Mouse (Mus musculus) lung, embryonic 14.5 days (tissue): ENCODE results near the gene Afg1l. TPM values are rescaled to one million over a fixed set of nuclear protein-coding genes. Genes with fewer than 3 reads are reported as not detected.

Experiments used
- ATAC-seq: fragments of 200-750 bp; cut with Nextera tagmentation; 2 replicates; pipeline ENCODE4 v1.8.0; 2017; ENCODE audit warnings: mild to moderate bottlenecking, moderate TSS enrichment, moderate library complexity; ENCODE audit not compliant: insufficient read depth
- DNase-seq: peaks from one replicate; pipeline ENCODE4 v3.0.0-alpha.2; 2015
- H3K27ac ChIP-seq: fragments of 300-500 bp; sonication (generic); 2 replicates; pipeline ENCODE4 v1.5.1; 2014; ENCODE audit warnings: low read depth, mild to moderate bottlenecking, moderate library complexity
- H3K27me3 ChIP-seq: fragments of 300-500 bp; sonication (generic); 2 replicates; pipeline ENCODE4 v1.6.1; 2014; ENCODE audit warnings: low read length, control low read depth; ENCODE audit not compliant: insufficient read depth
- H3K36me3 ChIP-seq: fragments of 300-500 bp; sonication (generic); 2 replicates; pipeline ENCODE4 v1.6.1; 2014; ENCODE audit warnings: control low read depth; ENCODE audit not compliant: insufficient read depth
- H3K4me1 ChIP-seq: fragments of 300-500 bp; sonication (generic); 2 replicates; pipeline ENCODE4 v1.6.1; 2014; ENCODE audit warnings: antibody characterized with exemption, control low read depth; ENCODE audit not compliant: insufficient read depth
- H3K4me2 ChIP-seq: fragments of 300-500 bp; sonication (generic); 2 replicates; pipeline ENCODE4 v1.6.1; 2014; ENCODE audit warnings: mild to moderate bottlenecking
- H3K4me3 ChIP-seq: fragments of 300-500 bp; sonication (generic); 2 replicates; pipeline ENCODE4 v1.5.1; 2014; ENCODE audit warnings: low read depth, low read length
- H3K9ac ChIP-seq: fragments of 300-500 bp; sonication (generic); 2 replicates; pipeline ENCODE4 v1.6.1; 2014
- H3K9me3 ChIP-seq: fragments of 300-500 bp; sonication (generic); 2 replicates; pipeline ENCODE4 v1.6.1; 2016; ENCODE audit warnings: low read depth, low read length, control low read depth
- CTCF ChIP-seq: IDR thresholded peaks from 2 replicates; pipeline ENCODE4 v1.5.1; 2016; ENCODE audit warnings: antibody characterized with exemption, low read depth
- WGBS: fragments of 180-500 bp; shearing (Covaris S2); extraction: QIAGEN DNeasy Blood & Tissue Kit; methylation state at CpG from one replicate; pipeline ENCODE4 v1.1.7; 2014; 5-methylcytosine and 5-hydroxymethylcytosine counted together
- polyA plus RNA-seq: library from polyadenylated mRNA; unstranded; fragments of >200 nt; fragmentation: Nextera tagmentation; extraction: Ambion mirVana; gene quantifications from 2 replicates; pipeline ENCODE4 v1.2.1, GENCODE M21; 2014

Gene Afg1l
- polyA plus RNA-seq, 1 experiment from 2014 or later: 7.7 TPM

DNA sequence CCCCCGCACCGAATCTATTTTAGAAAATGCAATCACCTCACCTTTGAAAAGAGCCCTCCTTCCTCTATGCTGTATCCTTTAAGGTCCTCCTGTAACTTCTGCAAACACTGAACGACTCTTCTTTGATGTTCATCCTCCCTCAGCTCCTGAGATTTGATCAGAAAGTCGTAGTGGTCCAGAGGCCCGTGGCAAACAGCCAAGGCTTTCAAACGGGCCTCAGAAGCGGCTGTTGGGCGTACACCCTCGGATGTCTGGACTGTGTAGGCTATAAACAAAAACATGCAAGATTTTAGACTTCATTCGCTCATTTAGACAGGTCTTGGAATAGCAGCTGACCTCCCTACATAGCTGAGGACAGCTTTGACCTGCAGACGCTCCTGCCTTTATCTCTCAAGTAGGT is 24.1 kb downstream of the Afg1l start:
- Histone ChIP-seq H3K27me3 (no peaks in the 10 kb centered on the region), H3K4me2 (no peak overlapping the region), H3K9me3 (no peaks in the 10 kb centered on the region), H3K4me1 (no peaks in the 10 kb centered on the region), H3K9ac (no peak overlapping the region), H3K4me3 (no peak overlapping the region), H3K27ac (no peak overlapping the region), H3K36me3 (0 out of 2 replicates have a peak, but pooled peaks cover 4% of the 10 kb centered on the region)
- WGBS: 47% methylated on average over 11 of the region's 11 CpGs
- no peak for ATAC-seq
- peak; percentile 59 for DNase-seq
- TF ChIP-seq CTCF: no peak

DNA sequence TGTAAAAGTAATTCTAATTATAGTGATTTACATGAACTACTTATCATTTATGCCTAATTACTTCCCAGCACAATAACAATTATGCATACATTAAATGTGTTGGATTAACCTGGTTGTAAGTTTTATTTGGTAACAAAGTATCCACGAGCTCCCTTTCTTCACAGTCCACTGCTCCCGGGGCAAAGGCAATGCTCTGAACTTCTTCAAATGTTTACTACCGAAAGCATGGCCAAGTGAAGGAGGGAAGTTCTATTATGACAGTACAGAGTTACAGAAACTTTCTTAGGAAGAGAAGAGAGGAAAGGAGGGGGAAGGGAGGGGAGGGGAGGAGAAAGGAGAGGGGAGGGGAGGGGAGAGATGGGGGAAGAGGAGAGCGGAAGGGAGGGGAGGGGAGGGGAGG is 28.7 kb downstream of the Afg1l start:
- Histone ChIP-seq H3K9ac (no peak overlapping the region), H3K4me3 (no peak overlapping the region), H3K36me3 (0 out of 2 replicates have a peak, but pooled peaks cover 4% of the 10 kb centered on the region), H3K4me2 (no peak overlapping the region), H3K27me3 (no peaks in the 10 kb centered on the region), H3K9me3 (no peaks in the 10 kb centered on the region), H3K27ac (no peak overlapping the region), H3K4me1 (no peaks in the 10 kb centered on the region)
- no peak for TF ChIP-seq CTCF
- no peak for ATAC-seq
- 57% methylated on average over 3 of the region's 4 CpGs for WGBS
- no peak for DNase-seq

DNA sequence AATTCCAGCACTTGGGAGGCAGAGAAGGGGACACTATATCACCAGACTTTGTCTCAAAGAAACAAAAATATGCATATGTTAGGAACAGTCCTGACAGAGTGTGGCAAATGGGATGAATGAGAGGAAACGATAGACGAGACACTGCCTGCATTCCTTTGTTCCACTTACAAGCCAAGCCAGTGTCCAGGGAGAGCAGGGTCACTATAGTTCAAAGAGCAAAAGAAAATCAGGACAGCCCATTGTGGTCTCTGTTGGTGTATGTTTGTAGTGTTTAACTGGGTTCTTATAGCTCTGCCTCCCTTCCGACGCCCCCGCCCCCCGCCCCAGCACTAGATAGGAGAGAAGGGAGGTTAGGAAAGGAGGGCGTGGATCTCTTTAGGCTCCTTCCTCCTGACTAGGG is 30.0 kb downstream of the Afg1l start:
- Histone ChIP-seq H3K4me2 (no peak overlapping the region), H3K9me3 (no peaks in the 10 kb centered on the region), H3K4me3 (no peak overlapping the region), H3K36me3 (0 out of 2 replicates have a peak, but pooled peaks cover 4% of the 10 kb centered on the region), H3K27me3 (no peaks in the 10 kb centered on the region), H3K4me1 (no peaks in the 10 kb centered on the region), H3K27ac (no peak overlapping the region), H3K9ac (no peak overlapping the region)
- ATAC-seq (no peak), DNase-seq (no peak)
- TF ChIP-seq CTCF: no peak
- 43% methylated on average over 7 of the region's 7 CpGs for WGBS

DNA sequence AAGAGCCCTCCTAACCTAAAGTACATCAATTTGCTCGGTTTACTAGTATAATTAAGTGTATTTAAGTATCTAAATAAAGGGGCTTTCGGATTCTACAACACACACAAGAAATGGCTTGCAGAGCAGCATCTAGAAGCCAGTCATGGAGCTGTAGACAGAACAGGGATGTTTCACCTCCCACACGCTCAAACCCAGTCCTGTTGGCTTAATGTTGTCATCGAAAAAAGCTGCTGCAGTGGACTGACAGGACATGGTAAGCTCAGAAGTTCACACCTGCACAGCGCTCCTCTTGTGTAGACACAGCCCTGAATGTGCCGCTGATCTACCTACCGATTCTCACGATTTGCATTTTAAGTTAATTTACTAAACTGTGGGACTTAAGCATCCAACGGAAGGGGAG is 32.2 kb downstream of the Afg1l start:
- ATAC-seq: no peak
- no peak overlapping the region for H3K4me3 ChIP-seq
- H3K9ac ChIP-seq: no peak overlapping the region
- H3K36me3 ChIP-seq: no peaks in the 10 kb centered on the region
- H3K4me2 ChIP-seq: no peak overlapping the region
- H3K27me3 ChIP-seq: no peaks in the 10 kb centered on the region
- H3K9me3 ChIP-seq: no peaks in the 10 kb centered on the region
- DNase-seq: no peak
- no peaks in the 10 kb centered on the region for H3K4me1 ChIP-seq
- no peak overlapping the region for H3K27ac ChIP-seq
- 53% methylated on average over 9 of the region's 9 CpGs for WGBS
- no peak for TF ChIP-seq CTCF

DNA sequence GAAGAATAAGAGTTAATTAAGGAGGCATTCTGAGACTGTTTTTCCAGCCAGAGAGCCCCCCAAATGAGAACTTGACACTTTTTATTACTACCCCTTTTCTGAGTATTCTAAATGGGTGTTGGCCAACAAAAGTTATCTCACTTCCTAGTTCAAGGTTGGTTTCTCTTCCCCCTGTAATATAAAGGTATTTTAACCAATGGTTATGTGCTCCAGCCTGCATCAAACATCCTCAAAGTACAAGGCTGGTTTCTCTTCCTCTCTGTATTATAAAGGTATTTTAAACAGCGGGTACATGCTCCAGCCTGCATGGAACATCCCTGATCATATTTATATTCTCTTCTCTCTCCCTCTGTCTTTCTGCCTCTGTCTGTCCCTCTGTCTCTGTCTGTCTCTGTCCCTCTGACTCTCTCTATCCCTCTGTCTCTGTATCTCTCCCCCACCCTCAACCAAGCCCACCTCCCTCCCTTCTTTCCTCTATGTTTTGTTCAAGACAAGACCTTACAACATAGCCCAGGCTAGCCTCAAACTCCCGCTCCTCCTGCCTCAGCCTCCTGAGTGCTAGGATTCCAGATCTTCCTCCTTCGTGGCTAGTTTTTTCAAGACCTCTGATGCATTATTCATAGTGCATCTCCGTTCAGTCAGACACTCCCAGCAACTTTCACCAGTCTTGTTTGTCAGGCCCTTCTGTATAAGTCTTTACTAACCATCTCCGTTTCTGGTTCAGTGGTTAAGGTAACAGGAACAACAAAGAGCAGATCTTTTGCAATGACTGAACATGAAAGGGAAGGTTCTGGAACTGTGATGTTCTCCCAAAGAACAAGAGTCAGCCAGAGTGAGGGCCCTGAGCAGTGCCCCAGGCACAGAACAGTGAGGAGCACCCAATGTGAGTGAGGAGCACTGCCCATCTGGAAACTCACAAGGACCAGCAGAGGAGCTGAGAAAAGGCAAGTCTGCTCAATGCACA is 41.2 kb downstream of the Afg1l start:
- H3K4me2 ChIP-seq: no peak overlapping the region
- H3K9ac ChIP-seq: no peak overlapping the region
- H3K27ac ChIP-seq: no peak overlapping the region
- no peaks in the 10 kb centered on the region for H3K27me3 ChIP-seq
- no peak for TF ChIP-seq CTCF
- H3K9me3 ChIP-seq: no peaks in the 10 kb centered on the region; the same call in 1 of the 2 replicates
- H3K4me1 ChIP-seq: no peaks in the 10 kb centered on the region
- no peak overlapping the region for H3K4me3 ChIP-seq
- WGBS: 86% methylated on average over 5 of the region's 5 CpGs
- DNase-seq: no peak
- peaks cover 3% of the 10 kb centered on the region; the same call in 1 of the 2 replicates for H3K36me3 ChIP-seq
- ATAC-seq: no peak

DNA sequence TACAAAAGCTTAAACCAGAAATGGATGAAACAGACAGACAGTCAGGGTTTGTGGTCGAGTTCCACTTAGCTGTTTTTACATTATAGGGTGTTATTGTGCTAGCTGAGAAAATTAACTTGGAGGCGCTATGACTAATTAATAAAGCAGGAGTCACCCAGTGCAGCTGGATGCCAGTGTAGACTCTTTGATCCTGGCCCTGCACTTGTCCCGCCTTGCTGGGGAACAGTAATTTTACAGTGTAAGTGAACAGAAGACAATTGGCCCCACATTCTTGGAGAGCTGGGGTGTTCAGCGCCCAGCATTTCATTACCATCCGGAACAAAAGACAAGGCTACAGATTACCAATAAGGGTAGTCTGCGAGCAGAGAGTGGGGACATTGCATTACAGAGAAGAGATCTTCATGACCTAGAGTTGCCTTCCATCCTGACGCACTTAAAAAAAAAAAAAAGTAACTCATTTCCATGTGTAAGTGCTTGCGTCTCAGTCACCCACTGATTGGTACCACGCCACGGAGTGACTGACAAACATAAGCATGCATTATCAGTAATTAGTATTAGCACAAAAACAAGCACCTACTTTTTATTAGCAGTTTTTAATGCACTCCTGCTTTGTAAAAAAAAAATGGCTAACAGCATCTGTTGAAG is 60.7 kb downstream of the Afg1l start:
- H3K27me3 ChIP-seq: no peaks in the 10 kb centered on the region
- DNase-seq (no peak), ATAC-seq (no peak)
- H3K9ac ChIP-seq: no peak overlapping the region
- no peaks in the 10 kb centered on the region for H3K4me1 ChIP-seq
- H3K9me3 ChIP-seq: no peaks in the 10 kb centered on the region
- 0 out of 2 replicates have a peak, but pooled peaks cover 4% of the 10 kb centered on the region for H3K36me3 ChIP-seq
- H3K4me3 ChIP-seq: no peak overlapping the region
- no peak overlapping the region for H3K27ac ChIP-seq
- H3K4me2 ChIP-seq: no peak overlapping the region
- 73% methylated on average over 10 of the region's 10 CpGs for WGBS
- no peak for TF ChIP-seq CTCF
